Mouse (Mus musculus) layer of hippocampus, postnatal 10 days (tissue): Measurements from ENCODE around the gene Mllt11. TPM values are rescaled to one million over a fixed set of nuclear protein-coding genes. Genes with fewer than 3 reads are reported as not detected.

Experiments used
- DNase-seq, 2 experiments: peaks; one replicate each; pipeline ENCODE4 v3.0.0; 2021; ENCODE audit warnings: low spot score in 2 of 2
- long read RNA-seq: library from polyadenylated mRNA; stranded (forward); transcript quantifications from one replicate; pipeline ENCODE4 v2.0.0, GENCODE M21; 2023
- total RNA-seq, 2 experiments: library from RNA; stranded (reverse); gene quantifications; 2 replicates each; pipeline ENCODE4 v1.2.3; 2021

The Mllt11 gene
- total RNA-seq = 100 to 1,000 TPM; 621 to 626 TPM
- long read RNA-seq, transcript Mllt11-201 (2 exons, 1,923 nt) = major isoform, 1,326 of 1,379 reads
- long read RNA-seq, partial matches to known transcripts = 3 of 1,379 reads
- long read RNA-seq, other reads (novel, unspliced or antisense) = 50 of 1,379 reads

GRCm38 (mm10) chr3:95231298-95232221, at the start of gene Mllt11:
Gene Mllt11, minus strand, starts transcription at chr3:95232171.
- peak in 1 of 2 experiments; percentile 27 for DNase-seq

GRCm38 (mm10) chr3:95281216-95282126, 49.5 kb upstream of the Mllt11 start, which contains the start of the genes Mindy1 and Prune1:
Gene Mindy1, plus strand, starts transcription at chr3:95281345.
Gene Prune1, minus strand, starts transcription at chr3:95282076.
- DNase-seq = peak; percentile 99

GRCm38 (mm10) chr3:95280747-95281146, 48.8 kb upstream of the Mllt11 start:
- DNase-seq = peak; percentile 13 to 21

GRCm38 (mm10) chr3:95277149-95277551, 45.2 kb upstream of the Mllt11 start:
- no peak for DNase-seq

- DNase-seq = no peak
Measured at GRCm38 (mm10) chr3:95276428-95276934, 44.5 kb upstream of the Mllt11 start.

GRCm38 (mm10) chr3:95275161-95275560, 43.2 kb upstream of the Mllt11 start:
- DNase-seq = no peak

- DNase-seq = no peak
Measured at GRCm38 (mm10) chr3:95274453-95274852, 42.5 kb upstream of the Mllt11 start.

GRCm38 (mm10) chr3:95273471-95273870, 41.5 kb upstream of the Mllt11 start:
- DNase-seq = no peak

DNA sequence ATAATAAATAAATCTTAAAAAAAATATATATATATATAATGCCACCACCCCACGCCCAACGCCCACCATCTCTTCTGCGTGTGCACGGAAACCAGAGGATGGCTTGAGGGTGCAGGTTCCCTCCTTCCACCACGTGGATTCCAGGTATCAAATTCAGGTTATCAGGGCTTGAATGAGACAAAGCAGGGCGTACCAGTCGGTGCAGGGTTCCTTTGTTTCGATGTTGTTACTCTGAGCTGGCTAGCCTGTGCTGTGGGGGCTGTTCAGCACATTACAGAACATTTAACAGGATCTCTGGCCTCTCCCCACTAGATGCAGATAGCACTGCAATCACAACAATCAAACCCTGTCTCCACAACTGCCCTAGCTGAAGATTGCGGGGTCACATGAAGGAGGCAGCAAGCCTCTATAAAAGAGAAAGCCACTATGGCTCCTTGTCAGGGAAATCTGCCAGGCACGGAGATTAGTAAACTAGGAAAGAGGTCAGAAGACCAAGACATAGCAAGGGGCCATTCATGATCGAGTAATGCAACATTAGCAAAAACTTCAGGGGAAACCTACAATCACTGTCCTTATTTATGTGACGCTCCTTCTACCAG, 38.9 kb upstream of the Mllt11 start:
- no peak for DNase-seq

GRCm38 (mm10) chr3:95269789-95270188, 37.8 kb upstream of the Mllt11 start:
- no peak for DNase-seq

DNA sequence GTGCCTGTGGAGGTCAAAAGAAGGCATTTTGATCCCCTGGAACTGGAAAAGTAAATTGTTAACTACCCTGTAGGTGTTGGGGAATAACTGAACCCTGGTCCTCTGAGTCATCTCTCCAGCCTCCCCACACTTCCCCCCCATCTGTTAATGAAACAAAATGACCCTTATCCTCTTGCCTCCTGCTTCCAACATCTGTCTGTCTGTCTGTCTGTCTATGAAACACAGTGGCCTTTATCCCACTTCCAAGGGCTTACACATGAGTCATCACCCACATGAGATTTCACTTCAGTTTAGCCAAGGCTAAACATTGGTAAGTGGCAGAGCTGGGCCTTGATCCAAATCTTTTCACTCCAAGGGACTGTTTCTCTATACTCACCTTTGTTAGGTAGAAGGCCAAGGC, 35.9 kb upstream of the Mllt11 start:
- DNase-seq = no peak

GRCm38 (mm10) chr3:95266052-95266451, 34.1 kb upstream of the Mllt11 start:
- DNase-seq = no peak

GRCm38 (mm10) chr3:95264724-95265123, 32.8 kb upstream of the Mllt11 start:
- DNase-seq = no peak

DNA sequence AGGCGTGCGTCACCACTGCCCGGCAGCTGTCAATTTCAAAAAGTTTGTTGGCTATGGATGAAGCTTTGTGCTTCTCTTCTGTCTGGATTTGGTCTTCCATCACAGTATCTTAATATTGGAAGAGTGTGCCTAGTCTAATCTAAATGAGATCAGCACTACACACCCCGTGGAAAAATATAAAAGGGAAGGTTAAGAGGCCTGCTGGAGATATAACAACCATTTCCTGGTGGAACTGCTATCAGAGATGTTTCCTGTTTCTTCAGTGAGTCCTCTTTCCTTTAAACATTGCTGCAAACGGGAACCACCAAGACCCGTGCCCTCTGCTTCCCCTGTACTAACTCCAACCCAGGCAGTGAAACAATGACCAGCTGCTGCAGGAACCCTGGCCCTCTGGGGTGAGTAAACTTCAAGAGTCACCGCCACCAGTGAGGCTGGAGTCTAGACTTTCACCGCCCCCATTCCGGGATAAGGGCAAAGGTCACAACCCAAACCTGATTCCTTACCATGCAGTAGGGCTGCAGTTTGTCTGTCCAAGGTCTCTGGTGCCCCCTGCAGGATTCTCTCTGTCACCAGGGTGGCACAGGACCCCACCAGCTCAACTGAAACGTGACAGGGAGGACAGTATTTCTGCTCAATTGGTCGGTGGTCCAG, 31.2 kb upstream of the Mllt11 start:
- DNase-seq = peak; percentile 64 to 76

DNA sequence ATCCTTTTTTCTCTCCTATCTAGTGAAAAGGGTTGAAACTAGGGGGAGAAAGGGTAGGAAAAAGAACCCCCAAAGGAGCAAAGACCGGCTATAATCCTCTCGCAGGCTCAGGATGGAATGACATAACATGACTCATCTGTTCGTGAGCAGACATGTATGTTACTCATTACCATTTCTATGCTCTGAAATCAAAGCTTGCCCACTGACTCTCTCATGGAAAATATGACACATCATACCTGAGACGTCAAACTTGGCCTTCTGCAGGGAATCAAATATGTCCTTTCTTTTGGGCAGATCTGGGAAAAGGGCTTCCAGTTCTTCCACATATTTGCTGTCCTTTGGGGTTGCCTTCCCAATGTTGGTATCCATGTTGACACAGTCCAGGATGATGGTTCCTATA, 30.0 kb upstream of the Mllt11 start:
- DNase-seq = no peak

- DNase-seq = no peak
Measured at GRCm38 (mm10) chr3:95256931-95257330, 25.0 kb upstream of the Mllt11 start.

DNA sequence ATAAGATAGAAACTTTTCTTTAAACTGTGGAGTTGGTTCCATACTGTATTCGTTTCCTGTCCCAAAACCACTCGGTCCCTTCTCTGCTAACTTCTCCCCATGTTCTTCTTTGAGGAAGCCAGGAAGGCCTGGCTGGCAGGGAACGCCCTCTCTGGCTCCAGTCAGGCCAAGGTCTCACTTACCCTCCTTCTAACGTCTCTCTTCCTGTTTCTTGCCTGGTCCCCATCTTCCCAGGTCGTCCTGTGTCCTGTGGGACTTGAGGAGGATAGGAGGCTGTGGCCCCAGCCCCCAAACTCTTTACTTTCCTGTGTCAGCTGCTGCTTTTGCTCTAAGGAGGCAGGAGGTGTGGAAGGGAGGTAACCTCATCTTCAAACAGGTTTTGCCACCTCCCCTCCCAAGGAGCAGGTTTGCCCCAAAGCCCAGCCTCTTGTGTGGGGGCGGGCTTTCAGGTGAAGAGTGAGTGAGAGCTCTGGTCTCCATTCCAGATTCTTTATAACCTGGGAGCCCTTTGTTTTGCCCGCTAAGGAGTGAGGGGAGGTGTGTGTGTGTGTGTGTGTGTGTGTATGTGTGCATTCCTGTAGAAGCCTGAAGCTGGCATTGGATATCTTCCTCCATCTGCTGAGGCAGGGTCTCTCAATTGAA, 18.9 kb upstream of the Mllt11 start, which contains the start of gene Bnipl:
Bnipl (minus strand) TSS at position 411 of the 642 bp plus-strand sequence.
- DNase-seq = no peak

- DNase-seq = no peak
Measured at GRCm38 (mm10) chr3:95250361-95250760, 18.4 kb upstream of the Mllt11 start.

- no peak for DNase-seq
Measured at GRCm38 (mm10) chr3:95247660-95248336, 15.8 kb upstream of the Mllt11 start.
